Mouse (Mus musculus): ENCODE measurements around the gene Ahcyl2.
A peak's percentile ranks its signal among the peaks of the same experiment; 100 is the strongest.

The Ahcyl2 gene

GRCm38 (mm10) chr6:29770672-29771321 is 3.0 kb downstream of the Ahcyl2 start:
- DNase-seq (ENCODE audit: low read depth): no peak

- no peak for DNase-seq (ENCODE audit: low read depth)
These were observed 4.4 kb downstream of the Ahcyl2 start for GRCm38 (mm10) chr6:29772236-29772635.

- DNase-seq (ENCODE audit: low read depth): no peak
These were observed 6.3 kb downstream of the Ahcyl2 start for GRCm38 (mm10) chr6:29774161-29774560.

- DNase-seq (ENCODE audit: low read depth): no peak
These were observed 7.8 kb downstream of the Ahcyl2 start for GRCm38 (mm10) chr6:29775609-29776008.

- no peak for DNase-seq (ENCODE audit: low read depth)
These were observed 8.9 kb downstream of the Ahcyl2 start for GRCm38 (mm10) chr6:29776542-29777237.

- no peak for DNase-seq (ENCODE audit: low read depth)
These were observed 9.4 kb downstream of the Ahcyl2 start for GRCm38 (mm10) chr6:29777238-29777555.

- DNase-seq (ENCODE audit: low read depth): no peak
These were observed 12.3 kb downstream of the Ahcyl2 start for GRCm38 (mm10) chr6:29780082-29780481.

- DNase-seq (ENCODE audit: low read depth): no peak
These were observed 12.8 kb downstream of the Ahcyl2 start for GRCm38 (mm10) chr6:29780571-29780970.

GRCm38 (mm10) chr6:29782239-29782638 is 14.4 kb downstream of the Ahcyl2 start:
- DNase-seq (ENCODE audit: low read depth): no peak

- no peak for DNase-seq (ENCODE audit: low read depth)
These were observed 16.1 kb downstream of the Ahcyl2 start for GRCm38 (mm10) chr6:29783960-29784359.

- DNase-seq (ENCODE audit: low read depth): no peak
These were observed 16.7 kb downstream of the Ahcyl2 start for GRCm38 (mm10) chr6:29784413-29785021.

- DNase-seq (ENCODE audit: low read depth): no peak
These were observed 17.9 kb downstream of the Ahcyl2 start for GRCm38 (mm10) chr6:29785759-29786158.

- no peak for DNase-seq (ENCODE audit: low read depth)
These were observed 21.1 kb downstream of the Ahcyl2 start for GRCm38 (mm10) chr6:29788779-29789350.

- DNase-seq (ENCODE audit: low read depth): no peak
These were observed 22.3 kb downstream of the Ahcyl2 start for GRCm38 (mm10) chr6:29790014-29790698.

- DNase-seq (ENCODE audit: low read depth): no peak
These were observed 25.7 kb downstream of the Ahcyl2 start for GRCm38 (mm10) chr6:29793520-29793919.

- DNase-seq (ENCODE audit: low read depth): no peak
These were observed 26.8 kb downstream of the Ahcyl2 start for GRCm38 (mm10) chr6:29794582-29794981.

GRCm38 (mm10) chr6:29802979-29803378 is 35.2 kb downstream of the Ahcyl2 start:
- DNase-seq (ENCODE audit: low read depth): no peak

GRCm38 (mm10) chr6:29804006-29804405 is 36.2 kb downstream of the Ahcyl2 start:
- DNase-seq (ENCODE audit: low read depth): no peak

- no peak for DNase-seq (ENCODE audit: low read depth)
These were observed 37.6 kb downstream of the Ahcyl2 start for GRCm38 (mm10) chr6:29805381-29805780.

GRCm38 (mm10) chr6:29812076-29812475 is 44.3 kb downstream of the Ahcyl2 start:
- DNase-seq (ENCODE audit: low read depth): no peak

- no peak for DNase-seq (ENCODE audit: low read depth)
These were observed 44.8 kb downstream of the Ahcyl2 start for GRCm38 (mm10) chr6:29812651-29813050.

- peak; percentile 9 for DNase-seq (ENCODE audit: low read depth)
These were observed 46.8 kb downstream of the Ahcyl2 start for GRCm38 (mm10) chr6:29814616-29815015.

GRCm38 (mm10) chr6:29815060-29815459 is 47.2 kb downstream of the Ahcyl2 start:
- no peak for DNase-seq (ENCODE audit: low read depth)
